Mouse (Mus musculus): ENCODE measurements around the gene Gm5868. TPM values are rescaled to one million over a fixed set of nuclear protein-coding genes. Genes with fewer than 3 reads are reported as not detected.

Gene Gm5868
- polyA plus RNA-seq (2014; fragmentation: Illumina TruSeq; extraction: RNeasy Lipid Tissue Mini Kit (QIAGEN cat#74804); ENCODE audit: low replicate concordance) = not detected

DNA sequence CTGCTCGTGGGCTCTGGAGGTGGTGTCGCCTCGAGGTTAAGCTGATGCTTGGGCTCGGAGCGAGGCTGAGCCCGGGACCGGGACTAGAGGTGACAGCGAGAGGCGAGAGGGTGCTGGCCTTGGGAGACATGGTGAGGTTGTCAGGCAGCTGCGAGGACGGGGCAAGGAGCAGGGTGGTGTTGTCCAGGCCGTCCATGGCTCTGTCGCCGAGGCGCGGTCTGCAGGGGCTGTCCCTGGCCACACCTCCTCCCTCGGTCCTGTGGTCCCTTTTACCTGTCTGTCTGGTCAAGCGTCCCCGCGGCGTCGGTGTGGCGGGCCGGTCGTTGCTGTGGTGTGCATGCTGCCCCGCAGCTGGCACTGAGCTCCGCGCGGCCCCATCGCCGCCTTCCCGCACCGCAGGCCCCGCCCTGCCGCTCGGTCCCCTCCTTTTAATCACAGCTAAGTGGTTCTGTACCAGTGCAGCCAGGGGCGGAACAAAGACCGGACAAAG, at the start of gene Gm5868:
Gene Gm5868 (minus strand): TSS at position 360 of the 490 bp plus-strand sequence.

DNA sequence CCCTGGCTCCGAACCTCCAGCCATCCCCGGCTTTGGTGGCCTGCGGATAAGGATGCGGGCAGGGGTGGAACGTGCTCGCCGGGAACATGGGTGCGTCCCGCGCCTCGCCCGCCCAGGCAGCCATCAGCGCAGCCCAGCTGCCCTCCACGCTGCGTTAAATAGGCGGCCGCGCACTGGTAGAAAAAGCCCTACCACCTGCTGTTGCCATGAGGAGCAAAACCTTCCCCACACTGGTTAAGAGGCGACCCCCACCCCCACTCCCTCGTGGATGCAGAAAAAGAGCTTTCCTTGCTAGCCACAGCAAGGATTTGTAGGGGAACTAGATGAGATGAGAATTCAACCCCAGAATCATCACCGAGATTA, 6.4 kb downstream of the Gm5868 start, which contains the start of gene Zar1:
Gene Zar1 (minus strand): TSS at position 285 of the 363 bp plus-strand sequence.

DNA sequence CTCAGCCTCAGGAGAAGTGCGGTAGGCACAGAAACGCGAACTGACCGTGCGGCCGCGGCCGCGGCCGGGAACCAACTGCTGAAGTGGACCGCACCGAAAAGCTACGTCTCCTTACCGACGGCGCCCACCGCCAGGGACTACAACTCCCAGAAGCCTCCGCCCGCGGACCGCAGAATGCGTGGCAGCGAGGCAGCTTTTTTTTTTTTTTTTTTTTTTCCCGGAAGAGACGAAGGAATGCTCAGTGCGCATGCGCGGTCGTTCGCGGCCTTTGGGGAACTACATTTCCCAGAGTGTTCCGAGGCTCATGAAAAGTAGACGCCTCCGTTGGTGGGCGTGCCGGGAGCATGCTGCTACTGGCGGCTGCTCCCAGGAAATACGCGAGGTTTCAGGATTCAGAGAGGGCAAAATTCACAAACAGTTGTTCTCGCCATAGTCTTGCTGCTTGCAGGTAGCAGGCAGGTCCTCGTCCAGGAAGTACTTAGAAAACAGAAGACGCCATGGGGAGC, 27.8 kb downstream of the Gm5868 start, which contains the start of gene Nfxl1:
Gene Nfxl1 (minus strand): TSS at position 141 of the 506 bp plus-strand sequence.

Other genes starting within 250 kb of the Gm5868 start
- not detected for gene Corin, start 83.1 kb downstream of the Gm5868 start, polyA plus RNA-seq (2014; fragmentation: Illumina TruSeq; extraction: RNeasy Lipid Tissue Mini Kit (QIAGEN cat#74804); ENCODE audit: low replicate concordance)
- gene Nfxl1, start 27.9 kb downstream of the Gm5868 start, polyA plus RNA-seq (2014; fragmentation: Illumina TruSeq; extraction: RNeasy Lipid Tissue Mini Kit (QIAGEN cat#74804); ENCODE audit: low replicate concordance) = 42.1 TPM
- not detected for gene Zar1, start 6.3 kb downstream of the Gm5868 start, polyA plus RNA-seq (2014; fragmentation: Illumina TruSeq; extraction: RNeasy Lipid Tissue Mini Kit (QIAGEN cat#74804); ENCODE audit: low replicate concordance)
- not detected for gene Cnga1, start 56.7 kb upstream of the Gm5868 start, polyA plus RNA-seq (2014; fragmentation: Illumina TruSeq; extraction: RNeasy Lipid Tissue Mini Kit (QIAGEN cat#74804); ENCODE audit: low replicate concordance)
- gene Nipal1, start 60.2 kb upstream of the Gm5868 start, polyA plus RNA-seq (2014; fragmentation: Illumina TruSeq; extraction: RNeasy Lipid Tissue Mini Kit (QIAGEN cat#74804); ENCODE audit: low replicate concordance) = 49.7 TPM
- gene Txk, start 165.2 kb upstream of the Gm5868 start, polyA plus RNA-seq (2014; fragmentation: Illumina TruSeq; extraction: RNeasy Lipid Tissue Mini Kit (QIAGEN cat#74804); ENCODE audit: low replicate concordance) = 2.7 TPM

All from small intestine, adult 10 weeks (tissue).